Mouse (Mus musculus) heart, adult 2 months (tissue): ENCODE results near the gene Tsen34.

Source experiments
- CTCF ChIP-seq: fragments of 200-600 bp; IDR thresholded peaks from 2 replicates; pipeline ENCODE4 v1.8.1; 2022; ENCODE audit warnings: antibody characterized with exemption, mild to moderate bottlenecking, moderate library complexity
- EP300 ChIP-seq: fragments of 200-500 bp; IDR thresholded peaks from 2 replicates; pipeline ENCODE4 v1.6.1; 2011; ENCODE audit warnings: low read depth, low read length, control low read depth; ENCODE audit not compliant: insufficient read depth
- POLR2A ChIP-seq: fragments of 200-500 bp; IDR thresholded peaks from 2 replicates; pipeline ENCODE4 v1.6.1; 2011; ENCODE audit warnings: mild to moderate bottlenecking, low read depth, low read length, control low read depth; ENCODE audit not compliant: insufficient read depth

DNA sequence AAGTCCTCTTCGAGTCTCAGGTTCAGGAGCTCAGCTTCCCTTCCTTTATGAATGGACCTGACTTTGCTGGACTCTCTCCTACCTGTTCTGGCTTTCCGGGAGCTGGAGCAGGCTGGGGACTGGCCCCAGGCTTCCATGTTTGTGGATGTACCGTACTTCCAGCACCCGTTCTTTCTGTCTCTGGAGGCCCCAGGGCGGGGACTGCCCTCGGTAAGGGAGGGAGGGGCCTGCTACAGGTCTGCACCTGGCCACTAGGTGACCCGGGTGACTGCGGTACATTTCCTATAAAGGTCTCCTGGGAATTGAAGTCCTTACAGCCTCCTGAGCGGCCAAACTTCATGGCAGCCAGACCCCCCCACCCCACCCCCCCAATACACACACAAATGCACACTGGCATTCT is 15.3 kb upstream of the Tsen34 start, which contains the start of gene Tmc4:
- TF ChIP-seq POLR2A = no peak
- no peak for TF ChIP-seq EP300
- no peak for TF ChIP-seq CTCF
